Mouse (Mus musculus): ENCODE measurements around the gene Olfr1472. TPM values are rescaled to one million over a fixed set of nuclear protein-coding genes. Genes with fewer than 3 reads are reported as not detected.
"Not testable (repeated sequence)": the region's sequence is repeated elsewhere in the genome, so short reads cannot be mapped to it uniquely, and the experiment has no call there.

Olfr1472 gene
- polyA plus RNA-seq (2012; rRNA removed): not detected in 2 replicates
- polyA plus RNA-seq (2014; fragmentation: Nextera tagmentation; extraction: Ambion mirVana): not detected in 2 replicates

DNA sequence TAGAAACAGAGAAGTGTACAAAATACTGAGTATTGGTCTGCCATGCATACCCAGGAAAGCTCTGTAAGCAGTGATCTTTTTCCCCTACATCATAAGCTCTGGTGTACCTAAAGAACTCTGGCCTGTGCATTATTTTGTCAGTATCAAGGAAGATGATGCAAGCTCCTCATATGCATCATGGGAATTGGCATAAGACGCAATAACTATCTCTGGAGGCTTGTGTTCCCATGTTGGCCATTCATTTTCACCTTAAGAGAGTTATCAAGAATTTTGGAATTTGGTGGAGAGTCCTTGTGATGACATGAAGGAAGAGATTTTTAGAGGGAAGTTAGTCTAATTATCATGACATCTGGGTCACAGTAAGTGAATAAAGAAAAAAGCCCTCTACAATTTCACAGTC, at the start of gene Olfr1472:
Olfr1472 (minus strand) TSS at position 101 of the 400 bp plus-strand sequence.
- Histone ChIP-seq H3K27ac (replicated peaks; ENCODE audit: low read depth, low read length) (no peak within 1 kb of the TSS), H3K27me3 (ENCODE audit: control insufficient read depth, insufficient read depth, low read length) (no peaks in the 10 kb centered on the region), H3K4me1 (ENCODE audit: control insufficient read depth, insufficient read depth, low read length) (no peaks in the 10 kb centered on the region), H3K36me3 (ENCODE audit: control insufficient read depth, insufficient read depth, low read length) (no peaks in the 10 kb centered on the region), H3K9ac (ENCODE audit: low read depth, low read length, severe bottlenecking) (no peak within 1 kb of the TSS), H3K9me3 (ENCODE audit: control insufficient read depth, low read length) (no peaks in the 10 kb centered on the region), H3K4me2 (replicated peaks; ENCODE audit: low read depth, low read length, severe bottlenecking) (no peak within 1 kb of the TSS), H3K4me3 (replicated peaks; ENCODE audit: low read length) (no peak within 1 kb of the TSS)
- WGBS: 74% methylated on average over 1 of the region's 1 CpGs
- no peak for TF ChIP-seq POLR2A (IDR thresholded peaks at IDR 0.05; ENCODE audit: borderline replicate concordance, extremely low read depth, insufficient read depth, insufficient read length)
- no peak for DNase-seq (ENCODE audit: low spot score)
- no peak for ATAC-seq (ENCODE audit: low FRiP score, low read depth)

DNA sequence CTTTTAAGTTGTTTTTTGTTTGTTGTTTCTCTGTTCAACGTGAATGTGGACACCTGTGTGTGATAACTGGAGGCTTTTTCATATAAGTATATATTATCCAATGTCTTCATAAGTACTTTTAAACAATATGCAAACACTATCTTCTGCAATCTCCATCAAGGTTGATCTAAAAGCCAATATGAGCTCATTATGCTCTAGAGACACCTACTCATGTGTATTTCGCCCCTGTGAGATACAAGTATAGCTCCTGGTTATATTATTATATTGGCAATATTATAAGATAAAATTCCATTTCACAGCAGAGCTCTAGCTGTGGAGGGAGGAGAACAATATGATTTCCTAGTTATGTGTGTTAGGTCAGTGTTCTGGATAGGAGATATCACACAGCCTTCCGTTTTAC, 44.4 kb upstream of the Olfr1472 start, which contains the start of gene Olfr1477:
Olfr1477 (plus strand) TSS at position 301 of the 400 bp plus-strand sequence.
- H3K4me3 ChIP-seq (replicated peaks; ENCODE audit: low read length): no peak within 1 kb of the TSS
- no peak within 1 kb of the TSS for H3K27ac ChIP-seq (replicated peaks; ENCODE audit: low read depth, low read length)
- DNase-seq (ENCODE audit: low spot score) (no peak), ATAC-seq (ENCODE audit: low FRiP score, low read depth) (no peak)
- H3K36me3 ChIP-seq (ENCODE audit: control insufficient read depth, insufficient read depth, low read length): no peaks in the 10 kb centered on the region
- no peak within 1 kb of the TSS for H3K9ac ChIP-seq (ENCODE audit: low read depth, low read length, severe bottlenecking)
- H3K4me1 ChIP-seq (ENCODE audit: control insufficient read depth, insufficient read depth, low read length): no peaks in the 10 kb centered on the region
- H3K27me3 ChIP-seq (ENCODE audit: control insufficient read depth, insufficient read depth, low read length): no peaks in the 10 kb centered on the region
- WGBS: 75% methylated on average over 3 of the region's 3 CpGs
- no peaks in the 10 kb centered on the region; the same call in 1 of the 2 replicates for H3K9me3 ChIP-seq (ENCODE audit: control insufficient read depth, low read length)
- no peak within 1 kb of the TSS for H3K4me2 ChIP-seq (replicated peaks; ENCODE audit: low read depth, low read length, severe bottlenecking)
- TF ChIP-seq POLR2A (IDR thresholded peaks at IDR 0.05; ENCODE audit: borderline replicate concordance, extremely low read depth, insufficient read depth, insufficient read length): no peak

DNA sequence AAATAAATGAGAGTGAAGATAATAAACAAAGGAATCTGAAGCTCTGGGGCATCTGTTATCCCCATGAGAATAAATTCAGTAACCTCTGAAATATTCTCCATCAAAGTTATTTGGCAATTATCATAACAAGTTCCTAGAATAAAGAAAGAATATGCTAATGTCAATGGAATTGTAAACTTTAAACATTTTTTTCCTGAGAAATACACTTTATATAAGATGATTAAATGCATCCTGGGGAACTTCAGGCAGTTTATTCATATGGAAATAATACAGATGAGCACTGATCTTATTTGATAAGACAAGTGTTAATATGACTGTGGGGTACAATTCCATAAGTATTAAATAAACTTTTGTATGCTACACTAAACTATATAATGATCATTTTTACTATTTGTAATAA, 24.2 kb upstream of the Olfr1472 start, which contains the start of gene Olfr1475:
Olfr1475 (minus strand) TSS at position 101 of the 400 bp plus-strand sequence.
- Histone ChIP-seq H3K4me3 (replicated peaks; ENCODE audit: low read length) (no peak within 1 kb of the TSS), H3K4me1 (ENCODE audit: control insufficient read depth, insufficient read depth, low read length) (no peaks in the 10 kb centered on the region), H3K36me3 (ENCODE audit: control insufficient read depth, insufficient read depth, low read length) (no peaks in the 10 kb centered on the region), H3K9me3 (ENCODE audit: control insufficient read depth, low read length) (no peaks in the 10 kb centered on the region), H3K27ac (replicated peaks; ENCODE audit: low read depth, low read length) (no peak within 1 kb of the TSS), H3K27me3 (ENCODE audit: control insufficient read depth, insufficient read depth, low read length) (no peaks in the 10 kb centered on the region), H3K4me2 (replicated peaks; ENCODE audit: low read depth, low read length, severe bottlenecking) (no peak within 1 kb of the TSS), H3K9ac (ENCODE audit: low read depth, low read length, severe bottlenecking) (no peak within 1 kb of the TSS)
- ATAC-seq (ENCODE audit: low FRiP score, low read depth) (no peak), DNase-seq (ENCODE audit: low spot score) (no peak)
- no peak for TF ChIP-seq POLR2A (IDR thresholded peaks at IDR 0.05; ENCODE audit: borderline replicate concordance, extremely low read depth, insufficient read depth, insufficient read length)

DNA sequence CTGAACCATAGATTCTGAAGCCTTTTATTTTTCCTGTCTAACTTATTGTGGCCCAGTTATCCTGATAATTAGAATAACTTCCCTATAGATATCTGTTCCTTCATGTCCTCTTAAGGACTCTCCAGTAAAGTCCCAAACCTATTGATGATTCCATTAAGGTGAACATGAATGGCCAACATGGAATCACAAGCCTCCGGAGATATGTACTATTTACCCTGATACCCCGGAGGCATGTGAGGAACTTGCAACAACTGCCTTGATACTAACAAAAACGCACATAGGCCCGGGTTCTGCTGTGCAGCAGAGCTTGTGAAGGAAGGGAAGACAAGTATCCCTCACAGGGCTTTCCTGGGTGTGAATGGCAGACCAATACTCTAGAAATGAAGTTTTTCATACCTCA, 13.4 kb upstream of the Olfr1472 start, which contains the start of gene Olfr1474:
Olfr1474 (plus strand) TSS at position 301 of the 400 bp plus-strand sequence.
- 79% methylated on average over 4 of the region's 4 CpGs for WGBS
- H3K27ac ChIP-seq (replicated peaks; ENCODE audit: low read depth, low read length); H3K4me2 ChIP-seq (replicated peaks; ENCODE audit: low read depth, low read length, severe bottlenecking); H3K9ac ChIP-seq (ENCODE audit: low read depth, low read length, severe bottlenecking); H3K27me3 ChIP-seq (ENCODE audit: control insufficient read depth, insufficient read depth, low read length); H3K9me3 ChIP-seq (ENCODE audit: control insufficient read depth, low read length); H3K4me1 ChIP-seq (ENCODE audit: control insufficient read depth, insufficient read depth, low read length); DNase-seq (ENCODE audit: low spot score); H3K36me3 ChIP-seq (ENCODE audit: control insufficient read depth, insufficient read depth, low read length); ATAC-seq (ENCODE audit: low FRiP score, low read depth); H3K4me3 ChIP-seq (replicated peaks; ENCODE audit: low read length): not testable (repeated sequence)

DNA sequence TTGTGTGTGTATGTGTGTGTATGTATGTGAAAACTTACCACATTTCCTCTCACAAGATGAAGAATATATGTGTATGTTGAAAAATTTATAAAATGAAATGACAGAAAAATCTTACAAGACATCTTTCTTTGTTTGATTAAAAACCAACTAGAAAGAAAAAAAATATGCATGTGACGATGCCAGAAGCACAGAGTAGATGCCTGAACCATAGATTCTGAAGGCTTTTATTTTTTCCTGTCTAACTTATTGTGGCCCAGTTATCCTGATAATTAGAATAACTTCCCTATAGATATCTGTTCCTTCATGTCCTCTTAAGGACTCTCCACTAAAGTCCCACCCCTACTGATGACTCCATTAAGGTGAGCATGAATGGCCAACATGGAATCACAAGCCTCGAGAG, 12.8 kb downstream of the Olfr1472 start, which contains the start of gene Olfr1471:
Olfr1471 (plus strand) TSS at position 301 of the 400 bp plus-strand sequence.
- H3K36me3 ChIP-seq (ENCODE audit: control insufficient read depth, insufficient read depth, low read length); H3K4me3 ChIP-seq (replicated peaks; ENCODE audit: low read length); H3K27me3 ChIP-seq (ENCODE audit: control insufficient read depth, insufficient read depth, low read length); H3K9me3 ChIP-seq (ENCODE audit: control insufficient read depth, low read length); DNase-seq (ENCODE audit: low spot score); H3K4me1 ChIP-seq (ENCODE audit: control insufficient read depth, insufficient read depth, low read length); H3K27ac ChIP-seq (replicated peaks; ENCODE audit: low read depth, low read length); H3K9ac ChIP-seq (ENCODE audit: low read depth, low read length, severe bottlenecking); H3K4me2 ChIP-seq (replicated peaks; ENCODE audit: low read depth, low read length, severe bottlenecking); ATAC-seq (ENCODE audit: low FRiP score, low read depth): not testable (repeated sequence)
- WGBS: 62% methylated on average over 2 of the region's 2 CpGs

DNA sequence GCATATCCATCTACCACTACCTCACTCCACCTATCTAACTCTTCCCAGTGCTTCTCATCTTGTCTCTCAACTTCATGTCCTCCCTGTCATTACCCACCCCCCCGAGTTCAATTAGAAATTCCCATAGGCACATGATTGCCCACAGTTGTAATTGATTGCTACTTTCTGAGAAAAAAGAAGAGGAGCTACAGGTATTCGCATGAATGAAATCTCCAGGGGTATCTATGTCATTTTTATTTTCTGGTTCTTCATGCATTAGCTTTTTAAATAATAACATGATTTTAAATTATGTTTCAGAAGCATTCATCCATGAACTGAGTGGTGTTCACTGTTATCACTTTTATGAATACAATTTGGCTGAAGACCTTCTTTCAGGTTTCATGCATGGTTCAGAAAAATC, 48.3 kb downstream of the Olfr1472 start, which contains the start of gene Olfr1469:
Olfr1469 (plus strand) TSS at position 301 of the 400 bp plus-strand sequence.
- Histone ChIP-seq H3K27ac (replicated peaks; ENCODE audit: low read depth, low read length) (no peak within 1 kb of the TSS), H3K4me1 (ENCODE audit: control insufficient read depth, insufficient read depth, low read length) (no peaks in the 10 kb centered on the region), H3K9me3 (ENCODE audit: control insufficient read depth, low read length) (no peaks in the 10 kb centered on the region), H3K9ac (ENCODE audit: low read depth, low read length, severe bottlenecking) (no peak within 1 kb of the TSS), H3K4me2 (replicated peaks; ENCODE audit: low read depth, low read length, severe bottlenecking) (no peak within 1 kb of the TSS), H3K4me3 (replicated peaks; ENCODE audit: low read length) (no peak within 1 kb of the TSS), H3K27me3 (ENCODE audit: control insufficient read depth, insufficient read depth, low read length) (no peaks in the 10 kb centered on the region), H3K36me3 (ENCODE audit: control insufficient read depth, insufficient read depth, low read length) (no peaks in the 10 kb centered on the region)
- ATAC-seq (ENCODE audit: low FRiP score, low read depth) (no peak), DNase-seq (ENCODE audit: low spot score) (no peak)
- TF ChIP-seq POLR2A (IDR thresholded peaks at IDR 0.05; ENCODE audit: borderline replicate concordance, extremely low read depth, insufficient read depth, insufficient read length): no peak
- 82% methylated on average over 2 of the region's 2 CpGs for WGBS

Other genes starting within 250 kb of the Olfr1472 start
- not detected in 2 replicates for gene Olfr1463, start 224.8 kb downstream of the Olfr1472 start, polyA plus RNA-seq (2012; rRNA removed)
- not detected in 2 replicates for gene Olfr1463, start 224.8 kb downstream of the Olfr1472 start, polyA plus RNA-seq (2014; fragmentation: Nextera tagmentation; extraction: Ambion mirVana)
- gene Olfr1465, start 140.5 kb downstream of the Olfr1472 start, polyA plus RNA-seq (2012; rRNA removed): not detected in 2 replicates
- not detected in 2 replicates for gene Olfr1465, start 140.5 kb downstream of the Olfr1472 start, polyA plus RNA-seq (2014; fragmentation: Nextera tagmentation; extraction: Ambion mirVana)
- gene Olfr1466, start 117.2 kb downstream of the Olfr1472 start, polyA plus RNA-seq (2012; rRNA removed): not detected in 2 replicates
- gene Olfr1466, start 117.2 kb downstream of the Olfr1472 start, polyA plus RNA-seq (2014; fragmentation: Nextera tagmentation; extraction: Ambion mirVana): not detected in 2 replicates
- gene Olfr1467, start 93.8 kb downstream of the Olfr1472 start, polyA plus RNA-seq (2012; rRNA removed): not detected in 2 replicates
- gene Olfr1467, start 93.8 kb downstream of the Olfr1472 start, polyA plus RNA-seq (2014; fragmentation: Nextera tagmentation; extraction: Ambion mirVana): not detected in 2 replicates
- not detected in 2 replicates for gene Olfr1469, start 48.2 kb downstream of the Olfr1472 start, polyA plus RNA-seq (2012; rRNA removed)
- gene Olfr1469, start 48.2 kb downstream of the Olfr1472 start, polyA plus RNA-seq (2014; fragmentation: Nextera tagmentation; extraction: Ambion mirVana): not detected in 2 replicates
- not detected in 2 replicates for gene Olfr1471, start 12.7 kb downstream of the Olfr1472 start, polyA plus RNA-seq (2012; rRNA removed)
- gene Olfr1471, start 12.7 kb downstream of the Olfr1472 start, polyA plus RNA-seq (2014; fragmentation: Nextera tagmentation; extraction: Ambion mirVana): not detected in 2 replicates
- gene Olfr1474, start 13.5 kb upstream of the Olfr1472 start, polyA plus RNA-seq (2012; rRNA removed): not detected in 2 replicates
- not detected in 2 replicates for gene Olfr1474, start 13.5 kb upstream of the Olfr1472 start, polyA plus RNA-seq (2014; fragmentation: Nextera tagmentation; extraction: Ambion mirVana)
- not detected in 2 replicates for gene Olfr1475, start 24.1 kb upstream of the Olfr1472 start, polyA plus RNA-seq (2012; rRNA removed)
- gene Olfr1475, start 24.1 kb upstream of the Olfr1472 start, polyA plus RNA-seq (2014; fragmentation: Nextera tagmentation; extraction: Ambion mirVana): not detected in 2 replicates
- not detected in 2 replicates for gene Olfr1477, start 44.5 kb upstream of the Olfr1472 start, polyA plus RNA-seq (2012; rRNA removed)
- gene Olfr1477, start 44.5 kb upstream of the Olfr1472 start, polyA plus RNA-seq (2014; fragmentation: Nextera tagmentation; extraction: Ambion mirVana): not detected in 2 replicates
- not detected in 2 replicates for gene Olfr1480, start 71.8 kb upstream of the Olfr1472 start, polyA plus RNA-seq (2012; rRNA removed)
- not detected in 2 replicates for gene Olfr1480, start 71.8 kb upstream of the Olfr1472 start, polyA plus RNA-seq (2014; fragmentation: Nextera tagmentation; extraction: Ambion mirVana)
- not detected in 2 replicates for gene Olfr1484, start 127.4 kb upstream of the Olfr1472 start, polyA plus RNA-seq (2012; rRNA removed)
- not detected in 2 replicates for gene Olfr1484, start 127.4 kb upstream of the Olfr1472 start, polyA plus RNA-seq (2014; fragmentation: Nextera tagmentation; extraction: Ambion mirVana)
- not detected in 2 replicates for gene Olfr1487, start 161.3 kb upstream of the Olfr1472 start, polyA plus RNA-seq (2012; rRNA removed)
- not detected in 2 replicates for gene Olfr1487, start 161.3 kb upstream of the Olfr1472 start, polyA plus RNA-seq (2014; fragmentation: Nextera tagmentation; extraction: Ambion mirVana)
- not detected in 2 replicates for gene Olfr1489, start 175.5 kb upstream of the Olfr1472 start, polyA plus RNA-seq (2012; rRNA removed)
- not detected in 2 replicates for gene Olfr1489, start 175.5 kb upstream of the Olfr1472 start, polyA plus RNA-seq (2014; fragmentation: Nextera tagmentation; extraction: Ambion mirVana)
- gene Olfr1490, start 195.0 kb upstream of the Olfr1472 start, polyA plus RNA-seq (2012; rRNA removed): not detected in 2 replicates
- not detected in 2 replicates for gene Olfr1490, start 195.0 kb upstream of the Olfr1472 start, polyA plus RNA-seq (2014; fragmentation: Nextera tagmentation; extraction: Ambion mirVana)
- not detected in 2 replicates for gene Olfr1491, start 241.2 kb upstream of the Olfr1472 start, polyA plus RNA-seq (2012; rRNA removed)
- not detected in 2 replicates for gene Olfr1491, start 241.2 kb upstream of the Olfr1472 start, polyA plus RNA-seq (2014; fragmentation: Nextera tagmentation; extraction: Ambion mirVana)

Measured in limb, embryonic 14.5 days (tissue).